Mouse (Mus musculus) cerebellum, adult 9-11 months (tissue): Measurements from ENCODE around the gene Spef2.
"Not testable (repeated sequence)": the region's sequence is repeated elsewhere in the genome, so short reads cannot be mapped to it uniquely, and the experiment has no call there.

Experiments used
- DNase-seq: peaks from one replicate; pipeline ENCODE4 v3.0.0; 2022

The Spef2 gene

DNA sequence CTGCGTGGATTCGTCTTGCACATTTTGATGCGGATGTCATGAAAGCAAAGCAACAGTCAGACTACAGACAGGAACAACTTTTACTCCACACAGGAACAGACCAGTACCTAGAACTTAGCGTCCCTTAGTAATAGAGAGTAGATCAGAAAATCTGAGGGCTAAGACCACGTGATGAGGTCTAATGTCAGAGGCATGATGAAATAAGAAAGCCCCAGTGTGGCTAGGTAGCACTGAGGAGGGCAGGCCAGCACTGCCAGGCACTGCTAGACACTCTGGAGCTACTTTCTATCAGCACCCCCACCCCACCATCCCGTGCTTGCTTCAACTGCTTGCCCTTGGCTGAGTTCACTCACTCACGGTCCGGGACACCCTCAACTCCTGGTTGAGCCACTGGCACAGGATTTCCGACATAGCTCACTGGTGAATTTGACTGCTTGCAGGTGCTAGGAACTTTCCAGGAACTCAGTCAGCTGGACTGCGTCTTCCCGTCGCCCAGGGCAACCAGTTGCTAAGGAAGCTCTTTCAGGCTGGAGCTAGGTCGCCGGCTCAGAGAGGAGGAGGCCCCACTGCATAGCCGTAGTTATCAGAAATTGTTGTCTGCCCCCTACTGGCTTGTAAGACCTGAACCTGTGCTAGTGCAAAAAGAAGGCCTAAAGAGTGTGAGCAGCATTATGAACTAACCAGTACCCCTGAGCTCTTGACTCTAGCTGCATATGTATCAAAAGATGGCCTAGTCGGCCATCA is at the start of gene Spef2:
Gene Spef2 (minus strand): TSS at position 510 of the 744 bp plus-strand sequence.
- peak; percentile 22 for DNase-seq

- no peak for DNase-seq
Observed at GRCm38 (mm10) chr15:9794131-9794530, 45.5 kb upstream of the Spef2 start.

- DNase-seq: no peak
Observed at GRCm38 (mm10) chr15:9788245-9789030, 39.8 kb upstream of the Spef2 start.

- DNase-seq: not testable (repeated sequence)
Observed at GRCm38 (mm10) chr15:9774222-9775142, 25.8 kb upstream of the Spef2 start.

DNA sequence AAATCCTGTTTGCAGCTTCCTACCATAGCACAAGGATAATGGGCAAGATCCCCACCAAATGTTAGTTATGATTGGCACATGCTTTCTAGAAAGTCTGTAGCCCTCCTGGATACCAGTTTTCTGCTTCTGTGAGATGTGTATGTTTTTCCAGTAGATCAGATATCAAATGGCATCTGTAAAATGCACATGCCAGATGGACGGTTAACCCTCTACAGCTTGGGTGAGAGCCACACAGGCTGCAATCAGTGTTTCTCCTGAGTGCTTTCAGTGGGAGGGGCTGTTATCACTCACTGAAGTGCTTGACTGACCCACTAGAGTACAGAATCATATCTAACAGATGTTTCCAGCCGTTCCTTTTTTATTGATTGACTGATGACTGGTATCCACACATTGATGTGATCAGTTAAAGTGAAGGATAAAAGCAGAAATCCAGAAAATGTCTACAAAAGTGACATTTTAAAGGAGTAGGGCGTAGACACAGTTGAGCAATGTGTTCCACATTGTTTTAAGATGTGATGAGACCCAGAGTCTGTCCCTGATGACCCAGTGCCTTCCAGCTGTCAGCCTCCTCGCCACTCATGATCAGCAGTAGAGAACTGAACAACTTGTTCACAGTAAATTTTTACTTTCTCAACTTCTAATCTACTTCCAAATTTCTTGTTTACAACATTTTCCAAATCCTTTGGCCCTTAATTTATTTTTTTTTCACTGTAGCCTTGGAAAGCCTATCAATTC is 19.7 kb upstream of the Spef2 start:
- no peak for DNase-seq

GRCm38 (mm10) chr15:9767034-9767433 is 18.4 kb upstream of the Spef2 start:
- DNase-seq: no peak

DNA sequence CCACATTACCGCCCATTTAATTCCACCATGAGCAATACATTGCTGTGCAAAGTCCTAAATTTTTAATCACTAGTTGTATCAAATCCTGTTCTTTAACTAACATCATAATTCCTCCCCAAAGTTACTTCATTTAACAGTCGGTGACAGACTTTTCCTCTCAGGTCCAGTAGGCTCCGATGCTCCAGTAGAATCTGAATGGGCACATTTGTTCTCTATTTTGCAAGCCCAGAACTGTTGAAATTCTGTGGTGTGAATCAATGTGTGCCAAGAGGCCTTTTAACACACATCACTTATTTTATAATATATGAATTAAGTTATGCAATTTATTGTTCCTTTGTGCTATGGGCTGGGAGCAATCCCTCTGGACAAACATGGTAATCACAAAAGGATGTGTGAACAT is 2.3 kb upstream of the Spef2 start:
- no peak for DNase-seq

DNA sequence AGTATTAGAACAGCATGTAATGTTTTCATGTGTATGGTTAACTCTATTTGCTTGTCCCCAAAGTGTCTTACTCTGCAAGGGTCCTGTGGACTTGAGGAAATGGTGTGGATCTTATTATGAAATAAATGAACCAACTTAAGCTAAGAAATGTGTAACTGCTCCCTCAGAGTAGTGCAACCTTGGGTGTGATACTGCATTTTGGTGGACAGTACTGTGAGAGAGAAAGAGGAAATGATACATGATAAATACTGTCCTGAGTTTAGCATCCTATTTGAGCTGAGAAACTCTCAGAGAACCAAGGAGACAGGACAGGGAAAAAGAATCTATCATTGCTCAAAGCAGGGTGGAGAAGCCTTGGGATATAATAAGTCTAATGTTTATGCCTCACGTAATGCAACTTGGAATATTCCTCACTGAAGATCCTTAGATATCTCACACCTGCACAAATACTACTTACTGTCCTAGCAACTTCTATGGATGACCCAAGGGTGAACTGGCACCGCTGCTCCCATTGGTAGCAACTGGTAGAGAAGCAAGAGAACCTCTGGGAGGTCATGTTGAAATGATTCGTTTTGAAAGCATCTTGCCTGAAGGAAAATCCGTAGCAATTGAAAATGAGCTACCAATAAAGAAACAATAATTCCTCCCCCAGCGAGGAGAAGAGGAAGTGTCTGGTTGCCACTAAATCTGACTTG is 1.1 kb downstream of the Spef2 start:
- DNase-seq: no peak

GRCm38 (mm10) chr15:9742172-9742571 is 6.5 kb downstream of the Spef2 start:
- no peak for DNase-seq

DNA sequence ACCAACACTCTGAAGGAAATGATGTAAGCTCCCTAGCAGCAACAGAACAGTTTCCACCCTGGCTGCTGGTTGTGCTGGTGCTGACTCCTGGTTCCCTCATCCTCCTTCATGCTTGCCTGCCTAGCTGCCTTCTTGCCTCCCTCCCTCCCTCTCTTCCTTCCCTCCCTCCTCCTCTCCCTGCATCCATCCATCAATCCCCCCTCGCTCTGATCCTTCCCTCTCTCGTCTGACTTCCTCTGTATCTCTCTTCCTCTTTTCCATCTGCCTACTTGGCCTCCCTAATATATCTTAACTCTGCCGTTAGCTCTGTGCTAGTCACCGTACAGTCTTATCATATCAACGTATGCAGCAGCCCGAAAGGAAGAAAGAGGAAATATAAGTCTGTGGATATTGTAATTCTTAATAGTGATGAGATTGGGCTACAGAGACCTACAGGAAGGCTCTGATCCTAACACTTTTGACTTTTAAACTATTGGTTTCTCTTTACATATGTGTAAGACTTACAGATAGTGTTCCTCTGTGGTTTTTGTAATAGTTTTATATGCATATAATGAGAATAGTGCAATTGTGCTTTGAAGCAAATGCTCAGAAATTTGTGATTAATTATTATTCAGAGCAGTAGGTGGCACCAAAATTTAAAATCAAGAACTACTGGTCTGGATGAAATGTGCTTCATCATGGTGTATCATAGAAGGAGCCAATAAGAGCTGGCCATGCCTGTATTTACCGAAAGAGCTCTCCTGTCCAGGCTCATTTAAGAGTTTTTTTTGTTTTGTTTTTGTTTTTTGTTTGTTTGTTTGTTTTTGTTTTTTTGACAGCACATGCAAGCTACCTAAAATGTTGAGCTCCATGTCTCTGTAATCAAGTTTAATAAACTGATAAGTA is 33.9 kb downstream of the Spef2 start:
- no peak for DNase-seq

GRCm38 (mm10) chr15:9713707-9714106 is 35.0 kb downstream of the Spef2 start:
- DNase-seq: no peak

GRCm38 (mm10) chr15:9710330-9710729 is 38.3 kb downstream of the Spef2 start:
- DNase-seq: no peak

- DNase-seq: no peak
Observed at GRCm38 (mm10) chr15:9705830-9706450, 42.7 kb downstream of the Spef2 start.

- DNase-seq: no peak
Observed at GRCm38 (mm10) chr15:9701845-9702244, 46.8 kb downstream of the Spef2 start.

- DNase-seq: no peak
Observed at GRCm38 (mm10) chr15:9691721-9692120, 56.9 kb downstream of the Spef2 start.

- DNase-seq: no peak
Observed at GRCm38 (mm10) chr15:9690845-9691244, 57.8 kb downstream of the Spef2 start.

DNA sequence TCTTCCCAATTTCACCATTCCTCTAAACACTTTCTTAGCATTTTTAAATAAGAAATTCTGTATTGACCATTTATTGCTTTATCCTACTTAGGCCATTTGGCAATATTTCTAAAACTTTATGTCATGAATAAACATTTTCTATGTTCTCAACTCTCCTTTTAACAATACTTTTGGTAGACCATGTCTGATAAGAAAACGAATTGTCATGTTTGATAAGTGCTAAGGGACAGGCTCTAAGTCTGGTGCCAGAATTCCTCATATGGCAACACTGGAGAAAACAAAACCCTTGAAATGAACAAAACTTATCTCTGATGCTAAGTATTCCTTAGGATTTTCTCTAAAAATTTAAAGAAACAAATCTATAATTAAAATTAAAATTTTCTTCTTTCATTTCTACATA is 58.2 kb downstream of the Spef2 start:
- no peak for DNase-seq

GRCm38 (mm10) chr15:9683485-9683884 is 65.2 kb downstream of the Spef2 start:
- DNase-seq: no peak

DNA sequence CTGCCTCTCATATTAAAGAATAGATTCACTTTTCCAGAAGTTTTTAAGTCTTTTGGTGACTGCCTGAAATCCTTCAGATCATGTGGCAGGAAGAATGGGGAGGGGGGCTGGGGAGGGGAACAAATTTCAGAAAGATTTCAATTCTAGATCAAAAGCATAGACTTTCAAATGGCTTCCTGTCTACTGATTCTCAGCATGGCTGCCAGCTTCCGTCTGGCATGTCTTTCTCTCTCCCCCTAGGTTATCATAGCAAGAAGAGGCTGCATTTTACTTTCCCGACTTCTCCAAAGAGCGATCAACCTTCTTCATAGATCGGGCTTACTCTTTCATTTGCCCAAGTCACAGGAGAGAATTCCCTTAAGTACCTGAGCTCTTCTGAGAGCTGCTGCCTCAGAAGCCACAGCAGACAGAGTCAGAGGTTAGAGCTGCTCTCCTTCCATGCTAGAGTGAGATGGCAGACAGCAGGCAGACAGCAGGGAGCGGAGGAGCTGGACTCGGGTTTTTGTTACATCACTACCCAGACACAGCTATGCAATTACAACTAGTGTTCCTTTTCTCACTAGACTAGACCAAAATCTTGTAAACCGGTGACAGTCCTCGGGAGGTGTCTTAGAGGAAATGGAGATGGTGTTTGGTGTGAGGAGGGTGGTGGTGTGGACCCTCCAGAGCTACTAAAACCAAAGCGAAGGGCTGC is 71.2 kb downstream of the Spef2 start:
- DNase-seq: no peak

DNA sequence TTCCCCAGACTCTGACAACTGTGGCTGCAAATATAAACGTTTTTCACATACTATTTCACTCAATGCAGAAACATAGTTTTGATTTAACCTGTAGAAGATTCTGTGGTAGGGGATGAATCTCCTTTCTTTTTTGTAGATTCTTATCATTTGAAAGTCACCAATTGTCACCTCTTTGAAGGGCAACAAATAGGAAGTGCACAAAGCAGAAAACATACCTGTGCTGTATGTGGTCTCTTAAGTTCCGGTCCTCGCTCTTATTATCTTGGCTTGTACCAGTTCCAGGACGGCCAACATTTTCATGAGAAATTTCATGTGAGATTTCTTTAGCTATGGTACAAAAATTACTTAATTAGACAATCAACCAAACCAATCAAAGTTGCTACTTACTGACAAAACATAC is 80.1 kb downstream of the Spef2 start:
- DNase-seq: no peak
